ENCODE assay signal across 34 mouse cellular contexts in the genomic region with DNA sequence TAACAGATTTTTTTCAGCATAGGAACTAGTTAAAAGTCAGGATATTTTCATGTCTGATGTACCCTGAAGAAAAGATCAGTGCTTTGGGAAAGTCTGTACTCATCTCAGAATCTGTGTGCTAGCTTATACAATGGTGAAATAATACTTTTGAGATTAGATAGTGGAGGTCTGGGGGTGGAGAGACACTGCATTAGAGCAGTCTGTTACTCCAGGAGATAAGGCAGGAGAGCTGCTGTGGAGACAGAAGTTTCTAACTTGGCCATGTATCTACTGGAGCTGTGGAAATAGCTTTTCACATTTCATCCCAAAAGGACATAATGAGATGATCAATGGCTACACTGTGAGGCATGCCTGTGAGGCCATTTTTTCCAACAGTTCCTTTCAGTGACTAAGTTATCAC. TPM values are rescaled to one million over a fixed set of nuclear protein-coding genes. Genes with fewer than 3 reads are reported as not detected.
"Had no signal": no experiment of that assay in that cellular context is flagged by ENCODE, and none has a peak within 500 bp of the region (broad histone marks: within the 10 kb centered on the region; RNA-seq: fewer than 3 reads in every experiment).

No protein-coding gene starts in this region.

- H3K9ac ChIP-seq: heart, embryonic 13.5 days; heart, embryonic 15.5 days; hindbrain, embryonic 13.5 days; hindbrain, embryonic 15.5 days; limb, embryonic 12.5 days; liver, embryonic 13.5 days; liver, embryonic 15.5 days had no signal

- ATAC-seq: hindbrain, postnatal 0 days; intestine, postnatal 0 days had no signal

- H3K4me1 ChIP-seq: heart, embryonic 10.5 days; heart, embryonic 13.5 days; heart, embryonic 15.5 days; hindbrain, embryonic 13.5 days; hindbrain, embryonic 15.5 days; limb, embryonic 10.5 days; limb, embryonic 12.5 days; liver, embryonic 13.5 days; liver, embryonic 15.5 days had no signal

- H3K36me3 ChIP-seq: heart, embryonic 10.5 days; heart, embryonic 13.5 days; heart, embryonic 15.5 days; hindbrain, embryonic 13.5 days; hindbrain, embryonic 15.5 days; limb, embryonic 10.5 days; limb, embryonic 12.5 days; liver, embryonic 13.5 days; liver, embryonic 15.5 days had no signal

- H3K27me3 ChIP-seq: heart, embryonic 13.5 days; heart, embryonic 15.5 days; hindbrain, embryonic 13.5 days; hindbrain, embryonic 15.5 days; limb, embryonic 12.5 days; liver, embryonic 13.5 days; liver, embryonic 15.5 days had no signal

- DNase-seq: gastrocnemius, postnatal 14 days; gastrocnemius, postnatal 36 days; heart, adult 18-20 months; heart, postnatal 14 days; heart, postnatal 36 days; kidney, adult 18-20 months; kidney, adult 8-10 months; kidney, postnatal 10 days; kidney, postnatal 25 days; kidney, postnatal 4 days; liver; liver, embryonic 13.5 days had no signal

- H3K9me3 ChIP-seq: heart, embryonic 10.5 days; heart, embryonic 15.5 days; hindbrain, embryonic 15.5 days; limb, embryonic 10.5 days; liver, embryonic 13.5 days; liver, embryonic 15.5 days had no signal

- H3K4me2 ChIP-seq: heart, embryonic 13.5 days; heart, embryonic 15.5 days; hindbrain, embryonic 13.5 days; hindbrain, embryonic 15.5 days; limb, embryonic 12.5 days; liver, embryonic 11.5 days; liver, embryonic 13.5 days; liver, embryonic 15.5 days had no signal

- H3K27ac ChIP-seq: heart, embryonic 10.5 days; heart, embryonic 13.5 days; heart, embryonic 15.5 days; hindbrain, embryonic 13.5 days; hindbrain, embryonic 15.5 days; hindbrain, postnatal 0 days; layer of hippocampus, adult 2 months; left cerebral cortex, adult 2 months; limb, embryonic 10.5 days; limb, embryonic 12.5 days; liver, embryonic 13.5 days; liver, embryonic 15.5 days had no signal

- H3K4me3 ChIP-seq: heart, embryonic 10.5 days; heart, embryonic 13.5 days; heart, embryonic 15.5 days; hindbrain, embryonic 13.5 days; hindbrain, embryonic 15.5 days; layer of hippocampus, adult 2 months; left cerebral cortex, adult 2 months; limb, embryonic 10.5 days; limb, embryonic 12.5 days; liver, embryonic 13.5 days; liver, embryonic 15.5 days had no signal

RNA-seq across cellular contexts. Expression of a gene that starts 17.0 kb away (rescaled TPM):
- total RNA-seq: gastrocnemius, adult 18-20 months had no signal

RNA-seq across cellular contexts. Expression of a gene that starts 17.9 kb away (rescaled TPM):
- total RNA-seq: gastrocnemius, adult 18-20 months; gastrocnemius, adult 8-10 months; gastrocnemius, postnatal 14 days; gastrocnemius, postnatal 36 days; heart, adult 18-20 months; heart, adult 8-10 months; heart, postnatal 14 days; heart, postnatal 36 days; hematopoietic stem cell, adult 5-6 weeks; layer of hippocampus, adult 2 months; layer of hippocampus, postnatal 10 days; left cerebral cortex, adult 2 months; left cerebral cortex, postnatal 14 days; left cerebral cortex, postnatal 36 days had no signal
- polyA plus RNA-seq: intestine, embryonic 14.5 days; kidney, embryonic 16.5 days; limb, embryonic 12.5 days; liver, embryonic 11.5 days; liver, embryonic 13.5 days; liver, embryonic 15.5 days had no signal
